Mouse (Mus musculus): ENCODE data around the gene Gm960. TPM values are rescaled to one million over a fixed set of nuclear protein-coding genes. Genes with fewer than 3 reads are reported as not detected.
A peak's percentile ranks its signal among the peaks of the same experiment; 100 is the strongest.

Gm960 gene
- total RNA-seq, 2 experiments from 2014 or later = 1.4 to 2.3 TPM

DNA sequence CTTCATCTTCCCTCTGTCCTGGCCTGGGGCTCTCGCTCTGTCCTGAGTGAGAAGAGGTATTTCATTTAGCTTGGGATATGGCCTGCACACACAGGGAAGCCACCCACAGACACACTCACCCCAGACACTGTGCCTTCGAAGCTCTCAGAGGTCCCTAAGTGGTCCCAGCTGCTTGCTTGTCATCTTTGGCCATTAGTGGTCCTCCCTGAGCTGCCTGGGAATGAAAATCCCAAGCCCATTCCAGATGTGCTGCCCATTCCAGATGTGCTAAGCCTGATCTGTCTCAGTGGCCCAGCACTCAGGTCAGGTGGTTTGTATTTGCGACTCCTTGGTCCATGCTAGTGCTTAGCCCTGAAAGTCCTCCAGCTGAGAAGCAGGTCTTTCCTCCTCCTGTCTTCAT is 15.4 kb upstream of the Gm960 start:
- intact Hi-C loops (cut with DNase I) = no loop called here
- no peak for DNase-seq (ENCODE audit: low spot score in 2 of 2)

DNA sequence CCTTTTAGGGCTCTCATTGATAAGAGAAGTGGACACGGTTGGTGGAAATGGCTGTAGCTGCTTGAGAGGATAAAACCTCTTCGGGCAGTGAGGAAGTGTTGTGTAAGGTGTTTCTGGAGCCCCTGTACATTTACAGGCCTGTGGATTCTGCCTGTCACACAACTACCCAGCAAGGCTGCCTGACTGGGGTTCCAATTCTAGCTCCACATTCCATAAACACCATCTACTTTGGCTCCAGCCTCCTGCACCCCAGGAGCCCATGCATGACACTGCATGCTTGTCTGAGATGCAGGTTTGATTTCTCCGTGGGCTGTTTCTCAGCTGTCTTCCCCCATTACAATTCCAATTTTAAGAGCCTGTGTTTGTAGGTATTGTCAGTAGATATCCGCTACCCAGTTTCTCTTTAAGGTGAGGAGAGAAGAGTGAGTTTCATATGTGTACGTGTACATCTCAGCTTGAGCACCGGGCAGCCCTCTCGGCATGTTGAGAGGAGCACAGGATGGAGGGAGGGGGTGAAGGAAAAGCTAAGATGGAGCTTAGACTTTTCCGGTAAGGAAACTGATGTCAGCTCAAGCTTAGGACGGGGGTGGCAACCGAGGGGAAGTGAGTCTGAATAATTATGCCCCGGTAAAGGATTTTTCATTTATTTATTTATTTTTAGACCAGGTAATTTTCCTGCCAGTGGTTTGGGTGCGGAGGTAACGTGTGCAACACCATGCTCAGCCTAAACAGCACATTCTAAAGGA is 14.5 kb upstream of the Gm960 start:
- DNase-seq (ENCODE audit: low spot score in 2 of 2) = no peak
- intact Hi-C loops (cut with DNase I) = no loop called here

DNA sequence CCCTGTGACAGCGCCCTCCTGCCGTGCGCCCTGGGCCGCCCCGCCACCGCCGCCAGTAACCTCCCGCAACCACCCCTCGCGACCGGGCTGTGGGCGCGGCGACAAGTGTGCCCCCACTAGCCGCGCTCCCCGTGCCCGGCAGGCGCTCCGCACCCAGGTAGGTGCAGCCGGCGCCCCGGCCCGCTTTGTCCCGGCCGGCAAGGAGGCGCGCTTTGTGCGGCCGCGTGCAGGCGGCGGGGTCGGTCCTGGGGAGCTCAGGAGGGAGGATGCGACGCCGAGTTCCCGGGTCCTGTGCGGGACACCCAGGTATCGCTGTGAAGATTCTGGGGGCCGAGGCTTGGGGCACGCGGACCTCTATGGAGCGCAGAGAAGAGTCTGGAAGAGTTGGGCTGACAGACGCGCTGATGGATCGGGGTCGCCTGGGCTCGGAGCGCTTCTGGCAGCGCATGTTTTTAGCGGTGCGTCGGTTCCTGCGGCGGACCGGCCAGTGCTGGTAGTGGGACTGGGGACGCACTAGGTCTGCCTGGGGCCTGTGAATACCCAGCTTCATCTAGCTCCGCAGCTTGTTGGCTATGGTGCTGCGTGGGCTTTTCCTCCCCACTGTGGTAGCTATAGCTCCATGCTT is 13.8 kb upstream of the Gm960 start:
- intact Hi-C loops (cut with DNase I) = no loop called here
- peak in 1 of 2 experiments; percentile 54 for DNase-seq (ENCODE audit: low spot score in 2 of 2)

DNA sequence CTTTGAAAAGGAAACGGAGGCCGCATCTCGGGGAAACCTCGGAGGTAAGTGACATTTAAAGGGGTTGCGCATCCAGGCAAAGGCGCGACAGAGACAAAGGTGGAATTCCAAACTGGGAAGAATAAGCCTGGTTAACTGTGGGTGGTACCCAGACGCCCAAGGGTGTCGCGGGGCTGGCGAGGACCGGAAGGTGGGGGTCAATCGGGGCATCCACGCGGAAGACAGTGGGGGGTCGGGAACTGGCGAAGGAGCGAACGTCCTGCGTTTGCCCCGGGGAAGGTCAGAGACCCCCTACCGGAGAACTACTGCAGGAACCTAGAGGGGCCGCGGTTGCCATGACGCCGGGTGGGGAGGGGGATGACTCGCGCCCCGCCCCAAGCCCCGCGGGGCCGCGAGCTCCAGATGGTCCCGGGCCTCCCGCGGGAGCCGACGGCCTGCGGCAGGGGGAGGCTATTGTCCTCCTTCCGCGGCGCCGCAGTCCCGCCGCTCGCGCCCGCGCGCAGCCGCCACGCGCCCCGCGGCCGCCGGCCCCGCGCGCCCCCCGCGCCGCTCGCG is 13.2 kb upstream of the Gm960 start:
- peak in 1 of 2 experiments; percentile 56 for DNase-seq (ENCODE audit: low spot score in 2 of 2)
- intact Hi-C loops (cut with DNase I) = loop anchor here (1.0 to 2.0 kb wide), 2 partner anchors 13 to 65 kb away; partner anchors contain the start of gene Gm960

DNA sequence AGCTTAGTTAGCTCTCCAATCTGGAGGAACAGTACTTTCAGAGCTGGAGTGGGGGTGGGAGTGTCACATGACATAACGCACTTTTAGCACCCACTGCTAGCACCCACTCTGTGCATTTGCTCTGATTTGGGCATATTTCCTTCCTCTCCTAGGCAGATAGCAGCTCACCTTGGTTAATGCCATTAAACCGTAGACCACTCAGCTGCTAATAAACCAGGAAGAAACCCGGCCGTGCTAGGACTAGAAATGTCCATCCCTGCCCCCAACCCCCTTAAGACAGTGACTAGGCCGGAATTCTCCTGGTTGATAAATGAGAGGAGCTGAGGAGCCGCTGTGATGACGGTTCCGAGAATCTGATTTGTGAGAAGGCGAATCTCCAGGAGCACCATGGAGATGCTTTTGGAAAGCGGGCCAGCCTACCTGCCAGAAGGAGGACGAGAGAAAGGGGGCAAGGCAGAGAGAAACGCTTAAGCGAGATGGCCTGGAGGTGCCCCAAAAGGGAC is 12.7 kb upstream of the Gm960 start, which contains the start of gene Sptbn2:
Gene Sptbn2 (plus strand): TSS at position 70 of the 503 bp plus-strand sequence.
- intact Hi-C loops (cut with DNase I) = loop anchor here (1.0 to 2.0 kb wide), 2 partner anchors 13 to 64 kb away; partner anchors contain the start of gene Gm960
- peak; percentile 81 to 86 for DNase-seq (ENCODE audit: low spot score in 2 of 2)

GRCm38 (mm10) chr19:4708765-4709164 is 10.3 kb upstream of the Gm960 start:
- DNase-seq (ENCODE audit: low spot score in 2 of 2) = no peak
- intact Hi-C loops (cut with DNase I) = no loop called here

GRCm38 (mm10) chr19:4701221-4701620 is 2.8 kb upstream of the Gm960 start:
- intact Hi-C loops (cut with DNase I) = no loop called here
- DNase-seq (ENCODE audit: low spot score in 2 of 2) = no peak

- intact Hi-C loops (cut with DNase I) = no loop called here
- DNase-seq (ENCODE audit: low spot score in 2 of 2) = no peak
These were observed 2.2 kb upstream of the Gm960 start for GRCm38 (mm10) chr19:4700656-4701055.

- intact Hi-C loops (cut with DNase I) = loop anchor here (5.0 kb wide), 1 partner anchor 53 kb away; no protein-coding TSS in a partner anchor
These were observed 1.4 kb upstream of the Gm960 start for GRCm38 (mm10) chr19:4699821-4700220.

DNA sequence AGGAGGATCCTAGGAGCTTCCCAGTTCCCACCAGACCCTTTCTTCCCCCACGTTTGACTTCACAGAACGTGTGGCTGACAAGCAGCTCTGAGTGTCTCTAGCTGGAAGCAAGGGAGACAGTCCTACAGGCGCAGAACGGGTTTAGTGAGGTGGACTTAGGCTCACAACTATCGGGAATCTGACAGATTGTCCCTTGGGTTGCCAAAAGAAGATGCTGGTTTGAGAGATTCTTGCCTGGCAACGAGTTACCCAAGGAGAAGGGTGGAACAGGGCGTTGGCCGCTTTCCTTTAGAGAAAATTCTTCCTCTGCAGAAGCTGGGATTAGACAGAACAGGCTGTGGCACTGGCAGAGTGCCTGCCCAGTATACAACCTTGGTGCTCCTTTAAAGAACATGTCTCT is 388 bp upstream of the Gm960 start:
- intact Hi-C loops (cut with DNase I) = loop anchor here (1.0 to 5.0 kb wide), 2 partner anchors 12 to 52 kb away; partner anchors contain the start of gene Sptbn2
- DNase-seq (ENCODE audit: low spot score in 2 of 2) = peak; percentile 52 to 67

More at GRCm38 (mm10) chr19:4699821-4700220, 1.4 kb upstream of the Gm960 start:
- no peak for DNase-seq (ENCODE audit: low spot score in 2 of 2)

GRCm38 (mm10) chr19:4697721-4698120 is 747 bp downstream of the Gm960 start:
- intact Hi-C loops (cut with DNase I) = loop anchor here (1.0 to 5.0 kb wide), 2 partner anchors 14 to 50 kb away; partner anchors contain the start of gene Sptbn2
- no peak for DNase-seq (ENCODE audit: low spot score in 2 of 2)

- no peak for DNase-seq (ENCODE audit: low spot score in 2 of 2)
- intact Hi-C loops (cut with DNase I) = loop anchor here (5.0 kb wide), 1 partner anchor 50 kb away; no protein-coding TSS in a partner anchor
These were observed 1.3 kb downstream of the Gm960 start for GRCm38 (mm10) chr19:4697121-4697520.

- no peak for DNase-seq (ENCODE audit: low spot score in 2 of 2)
- intact Hi-C loops (cut with DNase I) = no loop called here
These were observed 4.1 kb downstream of the Gm960 start for GRCm38 (mm10) chr19:4694346-4694745.

DNA sequence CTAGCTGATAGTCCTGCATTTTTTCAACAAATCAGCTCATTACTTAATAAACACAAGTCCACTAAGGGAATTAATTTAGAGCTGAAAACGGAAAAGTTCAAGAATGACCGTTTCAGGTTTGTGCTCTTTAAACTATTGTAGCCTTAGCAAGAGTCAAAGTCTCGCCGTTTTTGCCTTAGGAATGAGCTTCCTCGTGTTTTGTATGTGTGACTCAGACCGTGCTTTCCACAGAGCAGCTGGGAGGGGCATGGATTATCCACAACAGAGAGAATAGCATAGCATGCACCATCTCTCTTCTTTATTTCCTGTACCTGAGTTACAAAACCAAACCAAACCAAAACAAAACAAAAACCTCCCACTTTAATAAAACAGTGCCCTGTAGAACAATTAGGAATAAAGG is 26.1 kb downstream of the Gm960 start:
- DNase-seq (ENCODE audit: low spot score in 2 of 2) = no peak
- intact Hi-C loops (cut with DNase I) = no loop called here

GRCm38 (mm10) chr19:4670776-4671175 is 27.7 kb downstream of the Gm960 start:
- intact Hi-C loops (cut with DNase I) = no loop called here

GRCm38 (mm10) chr19:4666815-4667214 is 31.7 kb downstream of the Gm960 start:
- intact Hi-C loops (cut with DNase I) = no loop called here

More at GRCm38 (mm10) chr19:4670776-4671175, 27.7 kb downstream of the Gm960 start:
- DNase-seq (ENCODE audit: low spot score in 2 of 2) = no peak

GRCm38 (mm10) chr19:4658156-4658555 is 40.3 kb downstream of the Gm960 start:
- intact Hi-C loops (cut with DNase I) = no loop called here
- DNase-seq (ENCODE audit: low spot score in 2 of 2) = no peak

More at GRCm38 (mm10) chr19:4666815-4667214, 31.7 kb downstream of the Gm960 start:
- DNase-seq (ENCODE audit: low spot score in 2 of 2) = no peak

DNA sequence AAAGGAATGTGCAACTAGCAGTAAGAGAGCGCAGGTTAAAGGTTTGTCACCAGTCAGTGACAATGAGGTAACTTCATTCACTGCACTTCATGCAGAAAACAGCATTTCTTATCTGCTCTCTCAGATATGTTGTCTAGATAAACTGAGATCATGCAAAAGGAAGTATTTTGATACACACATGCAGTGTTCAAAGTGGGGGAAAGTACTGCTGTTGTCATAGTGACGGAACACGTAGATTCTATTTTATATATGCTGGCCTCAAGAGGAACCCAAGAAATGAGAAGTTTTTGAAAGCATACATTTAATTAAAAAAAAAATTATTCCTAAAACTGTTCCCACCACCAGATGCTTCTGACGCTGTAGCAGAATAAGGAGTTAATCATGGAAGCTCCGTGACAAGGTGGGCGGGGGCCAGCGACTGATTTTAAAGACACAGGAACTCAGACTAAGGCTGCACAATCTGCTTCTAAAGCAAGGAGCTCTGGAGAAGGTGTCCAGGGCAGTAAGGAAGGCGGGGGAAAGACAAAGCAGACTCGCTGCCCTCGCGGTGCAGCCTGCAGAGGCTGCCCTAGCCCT is 51.5 kb downstream of the Gm960 start:
- intact Hi-C loops (cut with DNase I) = loop anchor here (2.0 to 5.0 kb wide), 2 partner anchors 50 to 64 kb away; partner anchors contain the start of genes Gm960 and Sptbn2
- peak; percentile 71 to 75 for DNase-seq (ENCODE audit: low spot score in 2 of 2)

DNA sequence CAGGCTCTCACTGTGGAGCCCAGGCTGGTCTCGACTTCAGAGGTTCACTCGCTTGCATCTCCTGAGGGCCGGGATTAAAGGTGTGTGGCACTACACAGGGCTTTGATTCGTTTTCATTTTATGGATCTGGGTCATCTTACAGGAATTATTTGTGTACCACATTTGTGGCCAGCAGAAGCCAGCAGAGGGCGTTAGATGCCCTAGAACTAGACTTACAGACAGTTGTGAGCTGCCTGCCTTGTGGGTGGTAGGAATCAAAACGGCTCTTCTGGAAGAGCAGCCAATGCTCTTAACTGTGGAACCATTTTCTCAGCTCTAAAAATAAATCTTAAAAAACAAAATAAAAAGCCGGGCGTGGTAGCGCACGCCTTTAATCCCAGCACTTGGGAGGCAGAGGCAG is 54.2 kb downstream of the Gm960 start:
- peak; percentile 68 to 69 for DNase-seq (ENCODE audit: low spot score in 2 of 2)

DNA sequence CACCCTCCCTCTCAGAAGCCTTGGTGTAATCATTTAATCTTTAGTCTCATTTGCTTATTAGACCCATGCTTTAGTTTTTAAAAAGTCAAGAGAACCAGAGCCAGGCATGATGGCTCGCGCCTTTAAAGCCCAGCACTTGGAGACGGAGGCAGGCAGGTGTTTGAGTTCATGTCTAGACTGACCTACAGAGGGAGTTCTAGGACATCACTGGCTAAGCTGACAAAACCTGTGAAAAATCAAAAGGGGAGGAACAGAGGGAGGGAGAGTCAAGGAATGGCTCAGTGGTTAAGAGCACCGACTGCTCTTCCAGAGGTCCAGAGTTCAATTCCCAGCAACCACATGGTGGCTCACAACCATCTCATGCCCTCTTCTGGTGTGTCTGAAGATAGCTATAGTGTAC is 62.5 kb downstream of the Gm960 start:
- no peak for DNase-seq (ENCODE audit: low spot score in 2 of 2)
- intact Hi-C loops (cut with DNase I) = no loop called here

More for the DNA sequence above, 54.2 kb downstream of the Gm960 start:
- intact Hi-C loops (cut with DNase I) = no loop called here
